Mouse (Mus musculus) G1E (cell line): ENCODE data around the gene Lmna.

Experiments
- CTCF ChIP-seq: IDR thresholded peaks from 2 replicates; pipeline ENCODE4 v1.5.1; 2012; ENCODE audit warnings: low read depth, low read length, inconsistent platforms, mixed read lengths
- GATA1 ChIP-seq: IDR thresholded peaks from 2 replicates; pipeline ENCODE4 v1.6.1; 2012; ENCODE audit warnings: borderline replicate concordance, low read length, inconsistent platforms, mixed read lengths
- POLR2AphosphoS5 ChIP-seq: IDR thresholded peaks from 2 replicates; pipeline ENCODE4 v1.6.1; 2012; ENCODE audit warnings: low read depth, low read length, inconsistent platforms; ENCODE audit not compliant: insufficient replicate concordance
- TAL1 ChIP-seq: conservative IDR thresholded peaks from 2 replicates; pipeline ENCODE4 v1.6.1; 2012; ENCODE audit warnings: low read depth, low read length, inconsistent platforms, mixed read lengths

GRCm38 (mm10) chr3:88486043-88486442, 23.7 kb downstream of the Lmna start:
- TF ChIP-seq CTCF (no peak), TAL1 (no peak), GATA1 (no peak), POLR2AphosphoS5 (no peak)
